35 mouse cellular contexts compared by ENCODE assay signal in genomic region chr1:33977832-33978231, GRCm38 (mm10).
"Had no signal": no experiment of that assay in that cellular context is flagged by ENCODE, and none has a peak within 500 bp of the region (broad histone marks: within the 10 kb centered on the region; RNA-seq: fewer than 3 reads in every experiment).

No protein-coding gene starts in this region.

- H3K9me3 ChIP-seq: heart, embryonic 10.5 days; heart, embryonic 12.5 days; heart, embryonic 13.5 days; heart, embryonic 15.5 days; hindbrain, embryonic 10.5 days; hindbrain, embryonic 12.5 days; hindbrain, embryonic 13.5 days; hindbrain, embryonic 15.5 days; intestine, embryonic 15.5 days; kidney, embryonic 15.5 days had no signal

- ATAC-seq: hindbrain, embryonic 16.5 days; hindbrain, postnatal 0 days; inflammation-experienced regulatory T-cells, adult 6 months; intestine, embryonic 15.5 days; intestine, embryonic 16.5 days; intestine, postnatal 0 days had no signal

- H3K27me3 ChIP-seq: heart, embryonic 12.5 days; heart, embryonic 13.5 days; heart, embryonic 15.5 days; hindbrain, embryonic 12.5 days; hindbrain, embryonic 13.5 days; hindbrain, embryonic 15.5 days; intestine, embryonic 15.5 days; kidney, embryonic 15.5 days had no signal

- H3K27ac ChIP-seq: heart, embryonic 10.5 days; heart, embryonic 13.5 days; heart, embryonic 15.5 days; hindbrain, embryonic 10.5 days; hindbrain, embryonic 12.5 days; hindbrain, embryonic 13.5 days; hindbrain, embryonic 14.5 days; hindbrain, embryonic 15.5 days; hindbrain, postnatal 0 days; intestine, embryonic 15.5 days; kidney, embryonic 15.5 days; kidney, postnatal 0 days; layer of hippocampus, adult 2 months; left cerebral cortex, adult 2 months had no signal

- H3K4me1 ChIP-seq: heart, embryonic 10.5 days; hindbrain, embryonic 12.5 days; hindbrain, embryonic 13.5 days; hindbrain, embryonic 15.5 days; intestine, embryonic 15.5 days had no signal

- DNase-seq: heart, postnatal 10 days; heart, postnatal 36 days; heart, postnatal 4 days; kidney, adult 11 months; kidney, adult 18-20 months; kidney, adult 2 months; kidney, adult 8-10 months; kidney, adult 9 months; kidney, postnatal 10 days; kidney, postnatal 14 days; kidney, postnatal 25 days; kidney, postnatal 36 days; kidney, postnatal 4 days; layer of hippocampus, adult 9-11 months; layer of hippocampus, postnatal 36 days had no signal

- H3K4me3 ChIP-seq: heart, embryonic 10.5 days; heart, embryonic 12.5 days; heart, embryonic 13.5 days; heart, embryonic 15.5 days; hindbrain, embryonic 10.5 days; hindbrain, embryonic 12.5 days; hindbrain, embryonic 13.5 days; hindbrain, embryonic 15.5 days; intestine, embryonic 15.5 days; kidney, embryonic 15.5 days; layer of hippocampus, adult 2 months; left cerebral cortex, adult 2 months had no signal

- H3K9ac ChIP-seq: heart, embryonic 12.5 days; heart, embryonic 13.5 days; heart, embryonic 15.5 days; hindbrain, embryonic 12.5 days; hindbrain, embryonic 13.5 days; hindbrain, embryonic 14.5 days; hindbrain, embryonic 15.5 days; intestine, embryonic 15.5 days; kidney, embryonic 15.5 days had no signal

- H3K4me2 ChIP-seq: heart, embryonic 11.5 days; heart, embryonic 12.5 days; heart, embryonic 13.5 days; heart, embryonic 15.5 days; hindbrain, embryonic 12.5 days; hindbrain, embryonic 13.5 days; hindbrain, embryonic 14.5 days; hindbrain, embryonic 15.5 days; intestine, embryonic 15.5 days; kidney, embryonic 15.5 days had no signal

- H3K36me3 ChIP-seq: heart, embryonic 10.5 days; heart, embryonic 12.5 days; heart, embryonic 13.5 days; heart, embryonic 15.5 days; hindbrain, embryonic 10.5 days; hindbrain, embryonic 12.5 days; hindbrain, embryonic 13.5 days; hindbrain, embryonic 15.5 days; intestine, embryonic 15.5 days; kidney, embryonic 15.5 days had no signal
